Mouse (Mus musculus) forebrain, embryonic 11.5 days (tissue): ENCODE results near the gene Golga4. TPM values are rescaled to one million over a fixed set of nuclear protein-coding genes. Genes with fewer than 3 reads are reported as not detected.

Source experiments
- ATAC-seq: fragments of 200-750 bp; cut with Nextera tagmentation; replicated peaks from 2 replicates; pipeline ENCODE4 v1.8.0; 2017; ENCODE audit warnings: moderate TSS enrichment; ENCODE audit not compliant: low FRiP score
- DNase-seq: peaks from one replicate; pipeline ENCODE4 v3.0.0-alpha.2; 2017; ENCODE audit warnings: low spot score
- H3K27ac ChIP-seq: fragments of 300-500 bp; sonication (generic); 2 replicates; pipeline ENCODE4 v1.5.1; 2014; ENCODE audit warnings: low read depth, low read length
- H3K27me3 ChIP-seq: fragments of 300-500 bp; sonication (generic); 2 replicates; pipeline ENCODE4 v1.6.1; 2014; ENCODE audit warnings: mild to moderate bottlenecking, low read length, mixed read lengths; ENCODE audit not compliant: control insufficient read depth, insufficient read depth
- H3K36me3 ChIP-seq: fragments of 300-500 bp; sonication (generic); 2 replicates; pipeline ENCODE4 v1.6.1; 2014; ENCODE audit warnings: mild to moderate bottlenecking, low read length, moderate library complexity, mixed read lengths; ENCODE audit not compliant: control insufficient read depth, insufficient read depth
- H3K4me1 ChIP-seq: fragments of 300-500 bp; sonication (generic); replicated peaks from 2 replicates; pipeline ENCODE4 v1.6.1; 2014; ENCODE audit warnings: low read length, mixed read lengths; ENCODE audit not compliant: control insufficient read depth, insufficient read depth
- H3K4me2 ChIP-seq: fragments of 300-500 bp; sonication (generic); 2 replicates; pipeline ENCODE4 v1.6.1; 2014; ENCODE audit warnings: low read depth, mild to moderate bottlenecking, low read length, moderate library complexity, mixed read lengths; ENCODE audit not compliant: severe bottlenecking
- H3K4me3 ChIP-seq: fragments of 300-500 bp; sonication (generic); 2 replicates; pipeline ENCODE4 v1.5.1; 2014; ENCODE audit warnings: low read depth, low read length
- H3K9ac ChIP-seq: fragments of 300-500 bp; sonication (generic); 2 replicates; pipeline ENCODE4 v1.6.1; 2014; ENCODE audit warnings: low read length
- H3K9me3 ChIP-seq: fragments of 300-500 bp; sonication (generic); 2 replicates; pipeline ENCODE4 v1.6.1; 2016; ENCODE audit warnings: low read length, mixed read lengths; ENCODE audit not compliant: control insufficient read depth
- WGBS: fragments of 180-500 bp; shearing (Covaris S2); extraction: QIAGEN DNeasy Blood & Tissue Kit; methylation state at CpG from one replicate; pipeline ENCODE4 v1.1.7; 2014; 5-methylcytosine and 5-hydroxymethylcytosine counted together
- polyA plus RNA-seq: library from polyadenylated mRNA; unstranded; fragments of >200 nt; fragmentation: Nextera tagmentation; extraction: Ambion mirVana; gene quantifications from 2 replicates; pipeline ENCODE4 v1.2.1, GENCODE M21; 2014

The Golga4 gene
- polyA plus RNA-seq, 1 experiment from 2014 or later: 66.8 TPM

DNA sequence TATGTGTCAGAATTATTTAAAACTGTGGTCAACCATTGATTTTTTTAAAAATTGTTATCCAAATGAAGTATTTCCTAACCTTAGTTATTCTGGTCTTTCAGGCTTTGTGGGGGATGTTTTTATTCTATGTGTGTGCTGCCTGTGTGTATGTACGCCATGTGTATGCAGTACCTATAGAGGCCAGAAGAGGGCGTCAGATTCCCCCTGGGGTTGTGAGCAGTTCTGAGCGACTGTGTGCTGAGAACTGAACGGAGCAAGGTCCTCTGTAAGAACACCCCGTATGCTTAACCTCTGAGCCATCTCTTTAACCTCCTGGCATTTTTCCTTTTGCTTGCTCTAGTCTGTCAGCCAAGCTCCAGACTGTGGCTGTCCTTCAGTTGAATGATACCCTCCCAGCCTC lies 12.0 kb upstream of the Golga4 start:
- DNase-seq (peak; percentile 38), ATAC-seq (no peak)
- WGBS: 93% methylated on average over 5 of the region's 5 CpGs
- Histone ChIP-seq H3K9ac (no peak overlapping the region), H3K9me3 (no peaks in the 10 kb centered on the region), H3K4me3 (no peak overlapping the region), H3K27ac (no peak overlapping the region), H3K4me1 (no peaks in the 10 kb centered on the region), H3K4me2 (no peak overlapping the region), H3K27me3 (peaks cover 7% of the 10 kb centered on the region), H3K36me3 (no peaks in the 10 kb centered on the region)

DNA sequence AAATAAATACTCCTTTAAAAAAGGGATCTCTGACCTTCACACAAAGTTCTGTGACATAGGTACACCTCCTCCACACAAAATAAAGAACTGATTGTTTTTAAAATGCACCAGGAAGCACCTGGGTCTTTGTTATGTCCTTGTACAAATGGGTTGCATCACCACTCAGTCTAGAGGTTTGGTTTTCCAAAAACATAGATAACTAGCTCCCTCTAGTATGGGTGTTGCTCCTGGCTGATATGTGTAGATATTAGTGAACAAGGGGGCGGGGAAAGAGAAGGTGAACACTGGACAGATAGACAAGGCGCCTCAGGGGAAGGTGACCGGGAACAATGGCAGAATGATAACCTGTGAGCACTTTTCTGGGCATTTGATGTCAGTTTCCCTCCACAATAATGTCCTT lies 10.1 kb upstream of the Golga4 start:
- H3K4me1 ChIP-seq: no peaks in the 10 kb centered on the region

DNA sequence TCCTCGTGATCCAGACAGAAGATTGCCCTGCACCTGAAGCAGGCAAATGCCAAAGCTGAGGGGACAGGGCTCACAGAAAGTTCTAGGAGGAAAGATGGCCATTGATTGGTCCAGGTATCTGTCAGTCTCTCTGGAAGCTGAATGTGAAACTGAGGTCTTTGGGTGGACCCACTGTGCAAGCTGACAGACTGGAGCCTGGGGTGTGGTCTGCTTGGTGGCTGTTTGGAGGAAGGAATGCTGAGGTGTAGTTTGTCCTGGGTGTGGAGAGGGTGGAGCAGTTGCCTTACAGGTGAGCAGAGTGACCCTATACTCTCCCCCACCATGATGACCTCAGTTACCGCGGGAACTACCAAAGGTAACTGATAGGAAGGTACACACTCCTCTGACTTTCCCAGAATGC lies 9.1 kb upstream of the Golga4 start:
- no peak for ATAC-seq

More for the DNA sequence above, 10.1 kb upstream of the Golga4 start:
- no peaks in the 10 kb centered on the region for H3K9me3 ChIP-seq
- no peak overlapping the region for H3K4me2 ChIP-seq
- WGBS: 88% methylated on average over 3 of the region's 3 CpGs
- ATAC-seq: no peak
- no peaks in the 10 kb centered on the region for H3K36me3 ChIP-seq
- no peak overlapping the region for H3K4me3 ChIP-seq
- no peak overlapping the region for H3K27ac ChIP-seq
- H3K27me3 ChIP-seq: no peaks in the 10 kb centered on the region
- H3K9ac ChIP-seq: no peak overlapping the region
- no peak for DNase-seq

DNA sequence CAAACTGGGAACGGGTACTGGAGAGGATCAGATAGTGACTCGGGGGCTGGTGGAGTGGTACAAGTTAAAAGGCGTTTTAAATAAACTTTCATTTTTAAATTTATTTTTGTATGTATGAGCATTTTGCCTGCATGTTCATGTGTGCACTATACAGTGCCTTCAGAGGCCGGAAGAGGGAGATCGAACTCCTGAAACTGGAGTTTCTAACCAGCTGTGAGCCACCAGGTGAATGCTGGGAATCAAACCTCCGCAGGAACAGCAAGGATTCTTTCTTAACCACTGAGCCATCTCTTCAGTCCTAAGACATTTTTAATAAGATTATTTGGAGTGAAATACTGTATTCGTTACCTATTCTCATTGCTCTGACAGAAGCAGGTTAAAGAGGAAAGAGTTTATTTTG lies 8.0 kb upstream of the Golga4 start:
- no peak overlapping the region for H3K4me2 ChIP-seq
- no peaks in the 10 kb centered on the region for H3K4me1 ChIP-seq
- H3K4me3 ChIP-seq: no peak overlapping the region
- 78% methylated on average over 7 of the region's 7 CpGs for WGBS
- H3K9ac ChIP-seq: no peak overlapping the region
- DNase-seq (no peak), ATAC-seq (no peak)
- no peaks in the 10 kb centered on the region for H3K9me3 ChIP-seq
- H3K36me3 ChIP-seq: no peaks in the 10 kb centered on the region
- no peaks in the 10 kb centered on the region for H3K27me3 ChIP-seq
- H3K27ac ChIP-seq: no peak overlapping the region

More for the DNA sequence above, 9.1 kb upstream of the Golga4 start:
- Histone ChIP-seq H3K4me1 (no peaks in the 10 kb centered on the region), H3K27ac (no peak overlapping the region), H3K9me3 (no peaks in the 10 kb centered on the region), H3K9ac (no peak overlapping the region), H3K27me3 (no peaks in the 10 kb centered on the region), H3K4me3 (no peak overlapping the region), H3K4me2 (no peak overlapping the region), H3K36me3 (no peaks in the 10 kb centered on the region)
- no peak for DNase-seq
- 86% methylated on average over 3 of the region's 3 CpGs for WGBS

DNA sequence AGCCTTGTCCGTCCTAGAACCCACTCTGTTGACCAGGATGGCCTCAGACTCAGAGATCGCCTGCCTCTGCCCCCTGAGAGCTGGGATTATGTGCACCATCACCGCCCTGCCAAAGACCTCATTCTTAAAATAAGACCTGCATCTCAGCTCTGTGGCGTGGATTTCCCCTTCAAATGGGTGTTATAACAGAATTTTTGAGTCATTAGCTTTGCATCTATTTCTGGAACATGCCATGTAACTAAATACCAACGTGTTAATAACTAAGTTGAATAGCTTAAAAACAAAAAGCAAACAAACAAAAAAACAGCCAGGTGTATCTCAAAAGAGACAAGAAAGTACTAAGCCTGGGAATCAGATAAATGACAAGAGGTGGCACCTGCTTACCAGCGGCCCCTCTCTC lies 5.1 kb upstream of the Golga4 start:
- no peak for DNase-seq
- WGBS: 78% methylated on average over 6 of the region's 6 CpGs

DNA sequence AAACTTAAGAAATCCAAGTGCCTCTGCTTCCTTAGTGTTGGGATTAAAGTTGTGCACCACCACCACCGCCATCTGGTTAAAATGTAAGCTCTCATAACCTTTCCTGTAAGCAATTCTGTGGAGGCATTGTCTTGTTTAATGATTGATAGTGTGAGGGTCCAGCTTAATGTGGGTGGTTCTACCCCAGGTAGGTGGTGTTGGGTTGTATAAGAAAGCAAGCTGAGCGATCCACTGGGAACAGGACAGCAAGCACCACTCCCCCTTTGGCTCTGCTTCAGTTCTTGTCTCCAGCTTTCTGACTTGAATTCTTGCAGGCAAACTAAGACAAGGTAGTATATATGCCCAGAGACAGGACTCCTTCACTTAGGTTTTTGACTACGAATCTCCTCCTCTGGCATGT lies 1.4 kb upstream of the Golga4 start:
- DNase-seq (no peak), ATAC-seq (no peak)
- Histone ChIP-seq H3K9me3 (no peaks in the 10 kb centered on the region), H3K27me3 (no peaks in the 10 kb centered on the region), H3K9ac (no peak overlapping the region), H3K27ac (no peak overlapping the region), H3K4me2 (no peak overlapping the region), H3K4me3 (no peak overlapping the region), H3K36me3 (no peaks in the 10 kb centered on the region), H3K4me1 (peaks cover 12% of the 10 kb centered on the region)
- 94% methylated on average over 3 of the region's 3 CpGs for WGBS

More for the DNA sequence above, 5.1 kb upstream of the Golga4 start:
- no peak overlapping the region for H3K4me3 ChIP-seq
- no peaks in the 10 kb centered on the region for H3K27me3 ChIP-seq
- 0 out of 2 replicates have a peak, but pooled peaks cover 2% of the 10 kb centered on the region for H3K4me1 ChIP-seq
- ATAC-seq: no peak
- H3K27ac ChIP-seq: no peak overlapping the region
- no peak overlapping the region for H3K4me2 ChIP-seq
- H3K36me3 ChIP-seq: no peaks in the 10 kb centered on the region
- no peak overlapping the region for H3K9ac ChIP-seq
- H3K9me3 ChIP-seq: no peaks in the 10 kb centered on the region

DNA sequence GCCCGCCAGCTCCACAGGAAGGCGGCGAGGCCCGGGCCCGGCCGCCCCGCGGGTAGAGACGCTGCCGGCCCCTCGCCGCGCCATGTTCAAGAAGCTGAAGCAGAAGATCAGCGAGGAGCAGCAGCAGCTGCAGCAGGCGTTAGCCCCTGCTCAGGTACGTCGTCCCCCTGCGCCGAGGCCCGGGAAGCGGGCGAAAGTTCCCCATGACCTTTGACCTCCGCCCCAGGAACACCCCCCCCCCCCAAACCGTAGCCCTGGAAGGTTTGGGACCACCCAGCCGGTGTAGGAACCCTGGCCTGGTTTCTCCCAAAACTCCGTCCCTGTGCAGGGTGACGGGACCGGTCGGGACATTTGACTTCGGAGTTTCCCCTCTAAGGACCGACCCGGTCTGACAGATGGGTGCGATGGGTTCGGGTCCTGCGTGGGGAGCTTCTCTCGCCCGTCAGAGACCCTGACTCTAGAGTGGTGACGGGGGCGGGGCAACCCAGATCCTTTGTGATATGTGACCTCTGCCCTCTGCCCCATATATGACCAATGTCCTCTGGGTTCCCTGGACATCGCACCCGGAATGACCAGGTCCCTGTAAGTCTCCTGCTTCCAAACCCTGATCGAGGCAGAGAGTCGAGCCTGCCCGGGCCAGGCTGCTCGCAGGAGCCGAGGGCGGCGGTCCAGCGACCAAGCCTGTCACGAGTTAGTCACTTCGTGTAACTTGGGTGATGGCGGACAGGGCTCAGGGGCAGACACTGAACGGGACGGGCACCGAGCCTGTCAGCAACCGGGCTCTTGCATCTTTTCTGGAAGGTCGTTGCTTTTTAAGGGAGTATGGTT lies 551 bp downstream of the Golga4 start:
- H3K9ac ChIP-seq: peak overlapping the region; percentile 94
- no peaks in the 10 kb centered on the region for H3K36me3 ChIP-seq
- peak; percentile 71 for DNase-seq
- H3K27ac ChIP-seq: no peak overlapping the region; the same call in 1 of the 2 replicates
- under 1% methylated on average over 57 of the region's 57 CpGs for WGBS
- H3K9me3 ChIP-seq: no peaks in the 10 kb centered on the region
- ATAC-seq: peak; percentile 25
- H3K27me3 ChIP-seq: no peaks in the 10 kb centered on the region
- H3K4me2 ChIP-seq: peak overlapping the region; percentile 95
- H3K4me1 ChIP-seq: peaks cover 12% of the 10 kb centered on the region
- peak overlapping the region; percentile 90 for H3K4me3 ChIP-seq

DNA sequence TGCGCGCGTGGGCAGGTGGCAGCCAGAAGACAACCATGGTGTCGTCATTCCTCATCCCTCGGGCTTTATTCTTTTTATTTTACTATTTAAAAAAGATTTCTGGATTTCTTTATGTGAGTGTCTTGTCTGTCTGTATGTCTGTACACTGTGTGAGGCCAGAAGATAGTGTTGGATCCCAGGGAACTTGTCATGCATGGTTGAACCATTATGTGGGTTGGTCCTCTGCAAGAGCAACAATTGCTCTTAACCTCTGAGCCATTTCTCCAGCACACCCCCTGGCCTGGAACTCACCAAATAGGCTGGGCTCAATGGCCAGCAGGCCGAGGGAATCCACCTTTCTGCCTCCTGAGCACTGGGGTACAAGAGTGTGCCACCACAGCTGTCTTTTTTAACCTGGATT lies 1.5 kb downstream of the Golga4 start:
- peak overlapping the region; percentile 95; the same call in 1 of the 2 replicates for H3K4me2 ChIP-seq
- no peak overlapping the region for H3K9ac ChIP-seq
- H3K4me3 ChIP-seq: no peak overlapping the region; the same call in 1 of the 2 replicates
- H3K27ac ChIP-seq: no peak overlapping the region
- H3K27me3 ChIP-seq: no peaks in the 10 kb centered on the region
- WGBS: 81% methylated on average over 6 of the region's 6 CpGs
- H3K4me1 ChIP-seq: peaks cover 12% of the 10 kb centered on the region
- ATAC-seq (no peak), DNase-seq (peak; percentile 27)
- H3K9me3 ChIP-seq: no peaks in the 10 kb centered on the region
- no peaks in the 10 kb centered on the region for H3K36me3 ChIP-seq

DNA sequence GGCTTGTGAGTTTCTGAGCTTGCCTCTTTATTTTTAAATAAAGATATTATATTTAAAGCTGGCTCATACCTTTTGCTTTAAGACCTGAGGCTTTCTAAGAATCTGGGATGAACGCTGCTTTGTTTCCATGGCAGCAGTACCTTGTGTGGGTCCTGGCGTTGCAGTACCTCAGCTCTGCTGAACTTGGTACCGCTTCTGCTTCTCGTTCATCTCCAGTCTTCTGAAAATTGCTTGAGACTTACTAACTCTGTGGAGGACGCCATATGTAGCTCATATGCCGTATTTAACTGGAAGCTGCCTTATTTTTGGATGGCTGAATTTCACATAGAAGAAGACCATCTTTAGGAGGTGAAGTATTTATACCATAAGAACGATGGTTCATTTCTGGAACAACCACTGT lies 2.5 kb downstream of the Golga4 start:
- Histone ChIP-seq H3K36me3 (no peaks in the 10 kb centered on the region), H3K9ac (no peak overlapping the region), H3K9me3 (no peaks in the 10 kb centered on the region), H3K4me1 (peaks cover 12% of the 10 kb centered on the region), H3K27ac (no peak overlapping the region), H3K4me2 (no peak overlapping the region), H3K27me3 (no peaks in the 10 kb centered on the region), H3K4me3 (no peak overlapping the region)
- WGBS: 86% methylated on average over 7 of the region's 7 CpGs
- ATAC-seq (no peak), DNase-seq (no peak)
